Mouse (Mus musculus) cerebellum, adult 2 months (tissue): ENCODE measurements around the gene Dppa3. TPM values are rescaled to one million over a fixed set of nuclear protein-coding genes. Genes with fewer than 3 reads are reported as not detected.

Experiments used
- DNase-seq, 2 experiments: peaks; one replicate each; pipeline ENCODE4 v3.0.0; 2021
- H3K27ac ChIP-seq: fragments of 200-500 bp; 2 replicates; pipeline ENCODE4 v1.5.1; 2012; ENCODE audit warnings: low read length, control low read depth, inconsistent platforms; ENCODE audit not compliant: insufficient read depth
- H3K27me3 ChIP-seq: fragments of 200-500 bp; 2 replicates; pipeline ENCODE4 v1.6.1; 2012; ENCODE audit warnings: inconsistent platforms, mild to moderate bottlenecking, low read length, moderate library complexity; ENCODE audit not compliant: control insufficient read depth, insufficient read depth
- H3K4me1 ChIP-seq: fragments of 200-500 bp; 2 replicates; pipeline ENCODE4 v1.6.1; 2011; ENCODE audit warnings: low read length; ENCODE audit not compliant: control insufficient read depth, insufficient read depth
- H3K4me3 ChIP-seq: fragments of 200-500 bp; replicated peaks from 2 replicates; pipeline ENCODE3; 2011; ENCODE audit warnings: mild to moderate bottlenecking, low read depth, low read length, control low read depth; ENCODE audit not compliant: insufficient read depth
- CTCF ChIP-seq: fragments of 200-500 bp; IDR thresholded peaks from 2 replicates; pipeline ENCODE4 v1.5.1; 2011; ENCODE audit warnings: low read depth, mild to moderate bottlenecking, control low read depth, low read length, moderate library complexity, borderline replicate concordance; ENCODE audit not compliant: insufficient read depth
- POLR2A ChIP-seq: fragments of 200-500 bp; IDR thresholded peaks from 2 replicates; pipeline ENCODE4 v1.6.1; 2011; ENCODE audit warnings: low read length, control low read depth, borderline replicate concordance; ENCODE audit not compliant: insufficient read depth
- WGBS: fragments of 180-500 bp; shearing (Covaris S2); methylation state at CpG from one replicate; pipeline ENCODE4 v1.1.7; 2018; 5-methylcytosine and 5-hydroxymethylcytosine counted together
- polyA plus RNA-seq: library from polyadenylated mRNA; depleted of rRNA; stranded (reverse); fragments of >200 nt; gene quantifications from 2 replicates; pipeline ENCODE4 v1.2.3, GENCODE M21; 2012

Gene Dppa3
- polyA plus RNA-seq, 1 experiment: not detected

- no peaks in the 10 kb centered on the region for H3K27me3 ChIP-seq
- WGBS: 91% methylated on average over 8 of the region's 8 CpGs
- TF ChIP-seq CTCF: no peak
- H3K4me3 ChIP-seq: no peak overlapping the region
- no peak overlapping the region for H3K27ac ChIP-seq
- no peaks in the 10 kb centered on the region for H3K4me1 ChIP-seq
- DNase-seq: no peak
These were observed 20.7 kb upstream of the Dppa3 start for GRCm38 (mm10) chr6:122605483-122605882.

DNA sequence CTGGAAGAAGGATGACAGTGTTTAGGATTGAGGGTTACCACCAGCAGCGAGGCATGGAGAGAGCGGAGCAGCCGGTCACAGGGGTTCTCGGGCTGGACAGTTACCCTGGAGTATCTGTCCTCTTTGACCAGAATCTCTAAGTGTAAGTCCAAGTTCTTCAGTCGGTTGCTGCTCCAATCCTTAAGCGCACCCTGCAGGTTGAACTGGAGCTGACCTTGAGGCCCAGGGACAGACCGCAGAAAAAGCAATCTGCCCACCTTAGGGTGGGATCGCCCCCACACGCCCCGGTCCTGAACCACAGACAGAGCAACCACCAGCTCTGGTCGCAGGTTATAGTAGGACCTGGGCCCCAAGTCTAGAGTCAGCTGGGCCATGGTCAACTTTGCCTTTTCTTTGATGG lies 19.5 kb upstream of the Dppa3 start:
- WGBS: 96% methylated on average over 11 of the region's 11 CpGs
- Histone ChIP-seq H3K4me1 (no peaks in the 10 kb centered on the region), H3K27me3 (no peaks in the 10 kb centered on the region), H3K4me3 (no peak overlapping the region), H3K27ac (no peak overlapping the region)
- TF ChIP-seq CTCF (no peak), POLR2A (no peak)
- no peak for DNase-seq

- H3K4me1 ChIP-seq: no peaks in the 10 kb centered on the region
- no peak for DNase-seq
- H3K27ac ChIP-seq: no peak overlapping the region
- H3K4me3 ChIP-seq: no peak overlapping the region
- TF ChIP-seq CTCF: no peak
- TF ChIP-seq POLR2A: no peak
- 95% methylated on average over 12 of the region's 12 CpGs for WGBS
- no peaks in the 10 kb centered on the region for H3K27me3 ChIP-seq
These were observed 18.5 kb upstream of the Dppa3 start for GRCm38 (mm10) chr6:122607700-122608099.

GRCm38 (mm10) chr6:122608434-122609376 lies 17.5 kb upstream of the Dppa3 start:
- DNase-seq: no peak

GRCm38 (mm10) chr6:122609377-122609728 lies 16.9 kb upstream of the Dppa3 start:
- Histone ChIP-seq H3K4me3 (no peak overlapping the region), H3K4me1 (no peaks in the 10 kb centered on the region), H3K27ac (no peak overlapping the region), H3K27me3 (no peaks in the 10 kb centered on the region)
- WGBS: 40% methylated on average over 9 of the region's 9 CpGs
- DNase-seq: no peak
- TF ChIP-seq CTCF: no peak
- TF ChIP-seq POLR2A: no peak

More at GRCm38 (mm10) chr6:122608434-122609376, 17.5 kb upstream of the Dppa3 start:
- no peak overlapping the region for H3K4me3 ChIP-seq
- TF ChIP-seq POLR2A: no peak
- TF ChIP-seq CTCF: no peak
- no peak overlapping the region for H3K27ac ChIP-seq
- H3K4me1 ChIP-seq: no peaks in the 10 kb centered on the region
- WGBS: 87% methylated on average over 10 of the region's 10 CpGs
- H3K27me3 ChIP-seq: no peaks in the 10 kb centered on the region

- Histone ChIP-seq H3K27ac (no peak within 1 kb of the TSS), H3K4me3 (no peak within 1 kb of the TSS), H3K4me1 (no peaks in the 10 kb centered on the region), H3K27me3 (no peaks in the 10 kb centered on the region)
- TF ChIP-seq POLR2A (no peak), CTCF (no peak)
- no peak for DNase-seq
- 37% methylated on average over 14 of the region's 14 CpGs for WGBS
These were observed 16.4 kb upstream of the Dppa3 start, which contains the start of gene Gdf3 for GRCm38 (mm10) chr6:122609771-122610170. Gdf3 (minus strand) TSS chr6:122610087.

GRCm38 (mm10) chr6:122612426-122612825 lies 13.8 kb upstream of the Dppa3 start:
- DNase-seq: no peak
- no peak overlapping the region for H3K4me3 ChIP-seq
- 81% methylated on average over 4 of the region's 4 CpGs for WGBS
- TF ChIP-seq POLR2A (no peak), CTCF (no peak)
- no peaks in the 10 kb centered on the region for H3K27me3 ChIP-seq
- no peak overlapping the region for H3K27ac ChIP-seq
- H3K4me1 ChIP-seq: no peaks in the 10 kb centered on the region

DNA sequence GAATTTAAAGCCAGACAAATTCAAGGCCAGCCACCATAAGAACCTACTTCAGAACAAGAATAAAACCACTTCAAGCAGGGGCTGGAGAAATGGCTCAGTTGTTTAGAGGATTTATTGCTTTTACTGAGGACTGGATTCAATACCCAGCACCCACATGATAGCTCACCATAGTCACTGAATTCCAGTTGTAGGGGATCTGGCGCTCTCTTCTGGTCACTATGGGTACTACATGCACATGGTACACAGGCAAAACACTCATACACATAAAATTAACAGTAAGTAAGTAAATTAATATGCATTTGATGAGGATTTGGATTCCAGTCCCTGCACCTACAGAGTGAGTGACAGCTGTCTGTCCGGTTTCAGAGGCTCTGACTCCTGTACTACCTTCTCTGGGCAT lies 12.2 kb upstream of the Dppa3 start:
- 64% methylated on average over 2 of the region's 2 CpGs for WGBS
- Histone ChIP-seq H3K4me3 (no peak overlapping the region), H3K4me1 (no peaks in the 10 kb centered on the region), H3K27me3 (no peaks in the 10 kb centered on the region), H3K27ac (no peak overlapping the region)
- DNase-seq: no peak
- TF ChIP-seq POLR2A (no peak), CTCF (no peak)
